Mouse (Mus musculus) E14TG2a.4 (cell line): Measurements from ENCODE around the gene Prm1.

ENCODE experiments used
- CTCF ChIP-seq: conservative IDR thresholded peaks from 2 replicates; pipeline ENCODE4 v1.5.1; 2014; ENCODE audit warnings: low read length
- POU5F1 ChIP-seq: IDR thresholded peaks from 2 replicates; pipeline ENCODE4 v1.6.1; 2014; ENCODE audit warnings: low read length, borderline replicate concordance

DNA sequence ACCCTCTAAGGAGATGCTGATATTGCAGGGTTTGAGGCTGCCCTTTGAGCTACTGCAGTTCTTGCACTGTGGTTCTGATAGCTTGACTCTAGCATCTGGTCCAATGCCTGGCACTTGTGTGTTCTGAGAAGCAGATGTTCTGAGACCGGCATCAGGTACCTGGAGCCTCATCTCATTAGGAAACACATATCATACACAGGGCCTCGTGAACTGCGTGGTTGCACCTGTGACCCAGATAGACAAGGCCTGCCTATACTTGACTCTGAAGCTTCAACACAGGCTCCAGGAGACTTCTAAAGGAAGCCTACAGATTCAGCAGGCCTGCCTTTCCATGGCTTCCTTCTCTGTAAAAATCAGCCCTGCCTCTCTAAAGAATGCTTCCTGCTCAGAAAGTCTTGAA is 30.7 kb upstream of the Prm1 start:
- no peak for TF ChIP-seq CTCF
- no peak for TF ChIP-seq POU5F1
